Mouse (Mus musculus): ENCODE measurements at regions not wholly inside any gene's neighbourhood (a gene's known extent, or its start where the extent isn't known, plus 50 kb on each side); places are given as distances from the start of the nearest gene placed in this dataset.

DNA sequence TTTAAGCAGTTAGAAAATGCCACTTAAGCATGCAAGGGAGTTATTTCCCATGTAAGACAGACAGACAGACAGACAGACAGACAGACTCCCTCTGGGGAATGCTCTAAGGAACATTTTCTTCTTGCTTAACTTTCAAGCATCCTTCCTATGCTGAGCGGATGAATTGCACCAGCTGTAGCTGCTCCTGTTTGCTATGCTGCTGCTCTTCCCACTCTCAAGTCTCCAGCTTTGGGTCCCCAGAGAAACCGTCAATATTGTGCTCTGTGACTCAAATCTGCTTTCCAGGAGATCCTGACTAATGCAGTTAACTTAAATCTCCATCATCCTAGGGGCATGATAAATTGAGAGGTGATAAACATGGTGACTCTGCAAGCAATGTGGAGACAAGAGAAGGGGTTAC is 918.5 kb downstream of the Defb40 start:
- TF ChIP-seq CTCF (IDR thresholded peaks at IDR 0.05; ENCODE audit: low read depth) (no peak), EP300 (optimal IDR thresholded peaks at IDR 0.05) (no peak)

All from stomach, postnatal 0 days (tissue).